Mouse (Mus musculus): ENCODE results near the gene Zfp109. TPM values are rescaled to one million over a fixed set of nuclear protein-coding genes. Genes with fewer than 3 reads are reported as not detected.

Zfp109 gene
- polyA plus RNA-seq, 1 experiment, result not detected

GRCm38 (mm10) chr7:24254633-24255474 is 17.5 kb upstream of the Zfp109 start, which contains the start of gene Zfp108:
Zfp108 (plus strand) TSS chr7:24254794.
- Histone ChIP-seq H3K4me3 (ENCODE audit: insufficient read depth, low read depth, low read length) (peak within 1 kb of the TSS; percentile 80), H3K4me1 (ENCODE audit: control insufficient read depth, insufficient read depth, insufficient read length, low read length) (no peaks in the 10 kb centered on the region; the same call in 1 of the 2 replicates), H3K27ac (replicated peaks; ENCODE audit: low read depth, low read length) (no peak within 1 kb of the TSS)

- H3K27ac ChIP-seq (replicated peaks; ENCODE audit: low read depth, low read length), result no peak overlapping the region
- H3K4me3 ChIP-seq (ENCODE audit: insufficient read depth, low read depth, low read length), result peak overlapping the region; percentile 80; the same call in 1 of the 2 replicates
Observed at GRCm38 (mm10) chr7:24253779-24254615, 16.6 kb upstream of the Zfp109 start.

GRCm38 (mm10) chr7:24211343-24211742 is 26.0 kb downstream of the Zfp109 start, which contains the start of gene Zfp111:
Zfp111 (minus strand) TSS chr7:24211443.
- Histone ChIP-seq H3K4me3 (ENCODE audit: insufficient read depth, low read depth, low read length) (no peak within 1 kb of the TSS), H3K27ac (replicated peaks; ENCODE audit: low read depth, low read length) (no peak within 1 kb of the TSS), H3K4me1 (ENCODE audit: control insufficient read depth, insufficient read depth, insufficient read length, low read length) (peaks cover 3% of the 10 kb centered on the region; the same call in 1 of the 2 replicates)

More at GRCm38 (mm10) chr7:24253779-24254615, 16.6 kb upstream of the Zfp109 start:
- H3K4me1 ChIP-seq (ENCODE audit: control insufficient read depth, insufficient read depth, insufficient read length, low read length), result no peaks in the 10 kb centered on the region; the same call in 1 of the 2 replicates

GRCm38 (mm10) chr7:24210296-24210695 is 27.1 kb downstream of the Zfp109 start:
- Histone ChIP-seq H3K27ac (replicated peaks; ENCODE audit: low read depth, low read length) (no peak overlapping the region), H3K4me3 (ENCODE audit: insufficient read depth, low read depth, low read length) (no peak overlapping the region), H3K4me1 (ENCODE audit: control insufficient read depth, insufficient read depth, insufficient read length, low read length) (peaks cover 3% of the 10 kb centered on the region; the same call in 1 of the 2 replicates)

- H3K4me3 ChIP-seq (ENCODE audit: insufficient read depth, low read depth, low read length), result peak overlapping the region; percentile 5; the same call in 1 of the 2 replicates
- H3K4me1 ChIP-seq (ENCODE audit: control insufficient read depth, insufficient read depth, insufficient read length, low read length), result peaks cover 3% of the 10 kb centered on the region; the same call in 1 of the 2 replicates
- no peak overlapping the region for H3K27ac ChIP-seq (replicated peaks; ENCODE audit: low read depth, low read length)
Observed at GRCm38 (mm10) chr7:24208282-24208886, 29.0 kb downstream of the Zfp109 start.

GRCm38 (mm10) chr7:24207488-24208261 is 29.7 kb downstream of the Zfp109 start:
- no peak overlapping the region for H3K27ac ChIP-seq (replicated peaks; ENCODE audit: low read depth, low read length)
- peak overlapping the region; percentile 64 for H3K4me3 ChIP-seq (ENCODE audit: insufficient read depth, low read depth, low read length)
- peaks cover 3% of the 10 kb centered on the region; the same call in 1 of the 2 replicates for H3K4me1 ChIP-seq (ENCODE audit: control insufficient read depth, insufficient read depth, insufficient read length, low read length)

GRCm38 (mm10) chr7:24196961-24197360 is 40.4 kb downstream of the Zfp109 start:
- H3K4me1 ChIP-seq (ENCODE audit: control insufficient read depth, insufficient read depth, insufficient read length, low read length), result no peaks in the 10 kb centered on the region
- no peak overlapping the region for H3K27ac ChIP-seq (replicated peaks; ENCODE audit: low read depth, low read length)

GRCm38 (mm10) chr7:24193157-24193556 is 44.2 kb downstream of the Zfp109 start:
- Histone ChIP-seq H3K4me1 (ENCODE audit: control insufficient read depth, insufficient read depth, insufficient read length, low read length) (no peaks in the 10 kb centered on the region), H3K4me3 (ENCODE audit: insufficient read depth, low read depth, low read length) (no peak overlapping the region), H3K27ac (replicated peaks; ENCODE audit: low read depth, low read length) (no peak overlapping the region)

More at GRCm38 (mm10) chr7:24196961-24197360, 40.4 kb downstream of the Zfp109 start:
- H3K4me3 ChIP-seq (ENCODE audit: insufficient read depth, low read depth, low read length), result no peak overlapping the region

- no peak overlapping the region for H3K4me3 ChIP-seq (ENCODE audit: insufficient read depth, low read depth, low read length)
- H3K27ac ChIP-seq (replicated peaks; ENCODE audit: low read depth, low read length), result no peak overlapping the region
- no peaks in the 10 kb centered on the region for H3K4me1 ChIP-seq (ENCODE audit: control insufficient read depth, insufficient read depth, insufficient read length, low read length)
Observed at GRCm38 (mm10) chr7:24191361-24191760, 46.0 kb downstream of the Zfp109 start.

- no peak overlapping the region for H3K4me3 ChIP-seq (ENCODE audit: insufficient read depth, low read depth, low read length)
Observed at GRCm38 (mm10) chr7:24189571-24189944, 47.8 kb downstream of the Zfp109 start.

GRCm38 (mm10) chr7:24188901-24189570 is 48.3 kb downstream of the Zfp109 start:
- no peaks in the 10 kb centered on the region for H3K4me1 ChIP-seq (ENCODE audit: control insufficient read depth, insufficient read depth, insufficient read length, low read length)
- H3K4me3 ChIP-seq (ENCODE audit: insufficient read depth, low read depth, low read length), result no peak overlapping the region
- no peak overlapping the region for H3K27ac ChIP-seq (replicated peaks; ENCODE audit: low read depth, low read length)

More at GRCm38 (mm10) chr7:24189571-24189944, 47.8 kb downstream of the Zfp109 start:
- no peaks in the 10 kb centered on the region for H3K4me1 ChIP-seq (ENCODE audit: control insufficient read depth, insufficient read depth, insufficient read length, low read length)
- no peak overlapping the region for H3K27ac ChIP-seq (replicated peaks; ENCODE audit: low read depth, low read length)

- Histone ChIP-seq H3K27ac (replicated peaks; ENCODE audit: low read depth, low read length) (no peak overlapping the region), H3K4me3 (ENCODE audit: insufficient read depth, low read depth, low read length) (no peak overlapping the region)
Observed at GRCm38 (mm10) chr7:24187611-24188010, 49.7 kb downstream of the Zfp109 start.

More at GRCm38 (mm10) chr7:24187611-24188010, 49.7 kb downstream of the Zfp109 start:
- H3K4me1 ChIP-seq (ENCODE audit: control insufficient read depth, insufficient read depth, insufficient read length, low read length), result no peaks in the 10 kb centered on the region

Data from brown adipose tissue, adult 24 weeks (tissue).